Mouse (Mus musculus): ENCODE measurements around the gene Pate4. TPM values are rescaled to one million over a fixed set of nuclear protein-coding genes. Genes with fewer than 3 reads are reported as not detected.
"Not testable (repeated sequence)": the region's sequence is repeated elsewhere in the genome, so short reads cannot be mapped to it uniquely, and the experiment has no call there.

Pate4 gene
- not detected in 2 replicates for polyA plus RNA-seq (2015; fragmentation: Nextera tagmentation; extraction: Ambion mirVana)

DNA sequence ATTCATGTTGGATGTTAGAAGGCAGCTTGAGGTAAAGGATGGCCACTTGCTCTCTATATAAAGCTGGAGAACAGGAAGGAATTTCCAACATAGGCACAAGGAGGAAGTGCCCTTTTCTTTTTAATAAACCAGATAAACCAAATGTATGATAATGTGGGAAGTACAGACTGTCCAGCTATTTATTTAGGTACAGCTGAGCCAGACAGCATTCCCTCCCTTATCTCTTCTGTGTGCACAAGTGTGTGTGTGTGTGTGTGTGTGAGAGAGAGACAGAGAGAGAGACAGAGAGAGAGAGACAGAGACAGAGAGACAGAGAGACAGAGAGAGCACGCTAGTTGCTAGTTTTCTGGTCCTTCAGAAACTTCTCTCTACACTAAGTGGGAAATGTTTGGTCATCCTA, at the start of gene Pate4:
TSS of gene Pate4 (minus strand) at position 101 of the 400 bp plus-strand sequence.
- no peak within 1 kb of the TSS for H3K4me2 ChIP-seq
- H3K9me3 ChIP-seq, result no peaks in the 10 kb centered on the region
- H3K9ac ChIP-seq, result no peak within 1 kb of the TSS
- no peak within 1 kb of the TSS for H3K4me3 ChIP-seq
- H3K36me3 ChIP-seq, result no peaks in the 10 kb centered on the region
- H3K4me1 ChIP-seq (replicated peaks), result no peaks in the 10 kb centered on the region
- no peaks in the 10 kb centered on the region for H3K27me3 ChIP-seq
- H3K27ac ChIP-seq, result no peak within 1 kb of the TSS
- no peak for ATAC-seq (ENCODE audit: low FRiP score)
- WGBS, result 83% methylated on average over 1 of the region's 1 CpGs

DNA sequence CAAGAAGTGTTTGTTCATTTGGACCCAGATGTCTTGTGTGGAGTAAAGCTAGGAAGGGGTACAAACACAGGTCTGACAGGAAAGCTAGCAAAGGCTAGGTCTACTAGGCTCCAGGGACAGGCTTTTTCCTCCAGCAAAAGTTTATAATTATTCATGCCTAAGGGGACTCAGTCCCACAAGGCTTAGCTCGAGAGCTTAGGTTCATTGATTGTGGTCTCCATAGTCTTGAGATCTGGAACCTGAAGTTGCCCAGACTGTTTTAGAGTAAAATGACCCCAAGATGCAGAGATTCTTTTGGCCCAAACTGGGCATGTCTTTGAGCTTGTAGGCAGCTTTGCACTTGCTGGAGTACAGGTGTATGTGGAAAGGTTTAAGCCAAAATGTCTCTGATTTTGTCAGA, 36.4 kb upstream of the Pate4 start, which contains the start of gene Pate3:
TSS of gene Pate3 (minus strand) at position 101 of the 400 bp plus-strand sequence.
- ATAC-seq (ENCODE audit: low FRiP score), result no peak
- Histone ChIP-seq H3K27ac (no peak within 1 kb of the TSS), H3K36me3 (no peaks in the 10 kb centered on the region), H3K27me3 (no peaks in the 10 kb centered on the region), H3K9ac (no peak within 1 kb of the TSS), H3K4me2 (no peak within 1 kb of the TSS), H3K4me3 (no peak within 1 kb of the TSS), H3K9me3 (0 out of 2 replicates have a peak, but pooled peaks cover 8% of the 10 kb centered on the region), H3K4me1 (replicated peaks) (no peaks in the 10 kb centered on the region)
- 90% methylated on average over 1 of the region's 1 CpGs for WGBS

DNA sequence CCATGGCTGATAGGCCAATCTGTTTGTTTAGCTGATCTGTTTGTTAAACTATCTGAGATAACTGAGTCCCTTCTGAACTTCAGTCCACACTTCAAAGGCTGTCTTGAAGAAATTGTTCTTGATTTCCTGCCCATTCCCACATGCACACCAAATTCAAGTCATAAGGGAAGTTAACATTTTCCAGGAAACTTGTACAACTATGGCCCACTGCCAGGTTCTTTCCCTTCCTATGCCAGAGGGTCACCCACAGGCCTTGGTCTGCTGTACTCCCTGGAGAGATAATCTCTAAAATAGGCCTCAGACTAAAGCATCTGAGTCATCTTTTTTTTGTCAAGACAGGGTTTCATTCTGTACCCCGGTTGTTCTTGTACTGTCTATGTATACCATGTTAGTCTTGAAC, 21.2 kb upstream of the Pate4 start:
- no peak overlapping the region for H3K27ac ChIP-seq
- H3K9me3 ChIP-seq, result no peaks in the 10 kb centered on the region
- no peaks in the 10 kb centered on the region for H3K36me3 ChIP-seq
- no peak overlapping the region for H3K9ac ChIP-seq
- WGBS, result 94% methylated on average over 1 of the region's 1 CpGs
- H3K4me2 ChIP-seq, result no peak overlapping the region
- no peak for ATAC-seq (ENCODE audit: low FRiP score)
- H3K4me3 ChIP-seq, result no peak overlapping the region
- no peaks in the 10 kb centered on the region for H3K27me3 ChIP-seq
- H3K4me1 ChIP-seq (replicated peaks), result no peaks in the 10 kb centered on the region

DNA sequence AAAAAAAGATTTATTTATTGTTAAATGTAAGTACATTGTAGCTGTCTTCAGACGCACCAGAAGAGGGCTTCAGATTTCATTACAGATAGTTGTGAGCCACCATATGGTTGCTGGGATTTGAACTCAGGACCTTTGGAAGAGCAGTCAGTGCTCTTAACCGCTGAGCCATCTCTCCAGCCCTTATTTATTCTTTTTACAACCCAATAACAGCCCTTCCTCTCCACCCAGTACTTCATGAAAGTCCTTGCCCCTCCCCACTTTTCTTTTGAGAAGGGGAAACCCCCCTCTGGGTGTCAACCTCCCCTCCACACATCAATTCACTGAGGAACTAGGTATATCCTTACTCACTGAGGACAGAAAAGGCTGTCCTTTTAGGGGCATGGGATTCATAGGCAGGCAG, 5.0 kb upstream of the Pate4 start:
- H3K4me3 ChIP-seq; H3K9me3 ChIP-seq; H3K4me1 ChIP-seq (replicated peaks); H3K36me3 ChIP-seq; H3K9ac ChIP-seq; H3K27ac ChIP-seq; H3K4me2 ChIP-seq; ATAC-seq (ENCODE audit: low FRiP score); H3K27me3 ChIP-seq: not testable (repeated sequence)
- WGBS, result 77% methylated on average over 2 of the region's 2 CpGs

DNA sequence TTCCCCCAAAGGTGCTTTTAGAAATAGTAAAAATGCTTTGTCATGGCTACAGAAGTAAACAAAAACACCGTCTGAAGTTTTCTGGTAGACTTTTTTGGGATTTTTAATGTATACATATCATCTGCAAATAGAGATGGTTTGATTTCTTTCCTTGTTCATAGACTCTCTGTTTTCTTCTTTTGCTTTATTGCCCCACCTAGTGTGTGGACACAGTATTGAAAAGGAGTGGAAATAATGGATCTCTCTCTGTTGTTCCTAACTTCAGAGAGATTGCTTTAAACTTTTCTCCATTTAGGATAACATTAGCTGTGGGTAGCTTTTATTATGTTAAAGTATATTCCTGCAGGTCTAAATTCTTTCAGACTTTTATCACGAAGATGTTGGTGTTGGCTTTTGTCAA, 2.3 kb upstream of the Pate4 start:
- WGBS, result 31% methylated on average over 2 of the region's 2 CpGs
- Histone ChIP-seq H3K4me3 (no peak overlapping the region), H3K4me1 (replicated peaks) (no peaks in the 10 kb centered on the region), H3K9ac (no peak overlapping the region), H3K4me2 (no peak overlapping the region), H3K27me3 (no peaks in the 10 kb centered on the region), H3K9me3 (no peaks in the 10 kb centered on the region), H3K27ac (no peak overlapping the region), H3K36me3 (no peaks in the 10 kb centered on the region)
- ATAC-seq (ENCODE audit: low FRiP score), result no peak

DNA sequence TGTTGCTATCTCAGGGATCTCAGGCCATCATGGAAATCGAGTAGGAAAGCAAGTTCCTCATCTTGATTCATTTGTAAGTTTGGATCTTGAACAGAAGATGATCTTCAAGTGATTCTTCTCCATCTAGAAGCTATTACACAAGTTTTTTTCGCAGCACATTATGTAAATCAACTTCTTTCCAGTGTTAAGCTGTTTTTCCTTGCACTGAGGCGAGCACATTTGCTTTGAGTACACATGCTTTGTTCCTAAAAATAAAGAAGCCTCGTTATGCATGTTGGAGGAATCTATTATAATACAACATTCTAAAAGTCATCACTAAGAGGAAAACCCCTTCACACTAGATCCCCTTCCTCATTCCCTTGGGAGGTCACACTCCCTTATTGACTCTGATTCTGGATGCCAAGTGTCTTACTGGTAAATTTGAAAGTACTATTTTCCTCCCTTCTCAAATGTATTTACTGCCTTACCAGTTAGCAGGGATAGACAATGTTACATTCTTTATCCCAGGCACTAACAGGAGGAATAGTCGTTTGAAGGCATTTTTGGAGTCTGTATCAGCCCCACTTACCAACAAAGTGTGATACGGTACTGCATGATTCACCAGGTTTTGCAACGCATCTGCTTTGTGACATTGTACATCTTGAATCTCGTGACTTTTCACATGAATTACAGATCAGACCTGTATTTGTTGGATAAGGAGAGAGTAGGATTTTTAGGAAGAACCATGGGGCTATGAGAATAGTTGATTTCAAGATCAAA, 3.9 kb downstream of the Pate4 start:
- Histone ChIP-seq H3K4me1 (replicated peaks) (no peaks in the 10 kb centered on the region), H3K4me3 (no peak overlapping the region), H3K27ac (no peak overlapping the region), H3K36me3 (no peaks in the 10 kb centered on the region), H3K9me3 (no peaks in the 10 kb centered on the region), H3K9ac (no peak overlapping the region), H3K4me2 (no peak overlapping the region), H3K27me3 (no peaks in the 10 kb centered on the region)
- WGBS, result 72% methylated on average over 8 of the region's 8 CpGs
- ATAC-seq (ENCODE audit: low FRiP score), result no peak

DNA sequence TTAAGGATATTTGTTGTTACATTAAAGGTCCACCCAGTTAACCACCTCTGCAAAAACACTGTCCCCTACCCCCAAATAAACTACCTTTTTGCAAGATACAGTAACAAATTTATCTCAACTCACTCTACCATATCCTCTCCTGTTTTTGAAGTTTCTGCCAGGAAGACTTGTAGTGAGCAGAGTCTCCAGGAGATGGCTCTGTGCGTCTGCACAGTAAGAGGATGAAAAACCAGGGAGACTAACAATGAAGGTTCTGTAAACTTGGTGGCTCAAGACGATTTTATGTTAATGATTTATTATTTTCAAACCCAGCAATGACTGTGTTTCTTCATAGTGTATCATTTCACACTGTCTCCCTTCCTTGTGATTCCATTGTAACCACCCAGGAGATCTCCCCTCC, 18.8 kb downstream of the Pate4 start:
- Histone ChIP-seq H3K27ac (no peak overlapping the region), H3K4me1 (replicated peaks) (no peaks in the 10 kb centered on the region), H3K4me3 (no peak overlapping the region), H3K36me3 (no peaks in the 10 kb centered on the region), H3K9ac (no peak overlapping the region), H3K4me2 (no peak overlapping the region), H3K9me3 (no peaks in the 10 kb centered on the region), H3K27me3 (no peaks in the 10 kb centered on the region)
- ATAC-seq (ENCODE audit: low FRiP score), result no peak
- WGBS, result 16% methylated on average over 2 of the region's 2 CpGs

DNA sequence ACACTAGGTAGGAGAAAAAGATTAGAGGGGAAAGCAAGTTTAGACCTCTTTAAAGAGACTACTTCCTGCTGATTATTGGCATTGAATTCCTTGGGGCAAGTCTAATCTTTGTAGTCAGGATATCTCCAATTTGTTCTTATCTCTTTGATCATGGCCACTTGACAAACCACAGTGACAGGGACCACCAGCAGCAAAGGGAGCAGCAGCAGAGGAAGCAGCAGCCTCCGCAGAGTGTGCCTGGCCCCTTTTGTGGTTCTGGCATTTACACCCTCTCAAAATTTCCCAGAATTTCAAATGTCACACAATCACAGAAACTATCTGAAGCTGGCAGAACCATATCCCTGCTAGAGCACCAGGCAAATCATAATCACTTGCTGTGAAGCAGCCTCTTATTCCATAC, 24.1 kb downstream of the Pate4 start:
- 79% methylated on average over 1 of the region's 1 CpGs for WGBS
- Histone ChIP-seq H3K9me3 (no peaks in the 10 kb centered on the region), H3K4me3 (no peak overlapping the region), H3K4me1 (replicated peaks) (no peaks in the 10 kb centered on the region), H3K27ac (no peak overlapping the region), H3K27me3 (no peaks in the 10 kb centered on the region), H3K9ac (no peak overlapping the region), H3K36me3 (no peaks in the 10 kb centered on the region), H3K4me2 (no peak overlapping the region)
- ATAC-seq (ENCODE audit: low FRiP score), result no peak

DNA sequence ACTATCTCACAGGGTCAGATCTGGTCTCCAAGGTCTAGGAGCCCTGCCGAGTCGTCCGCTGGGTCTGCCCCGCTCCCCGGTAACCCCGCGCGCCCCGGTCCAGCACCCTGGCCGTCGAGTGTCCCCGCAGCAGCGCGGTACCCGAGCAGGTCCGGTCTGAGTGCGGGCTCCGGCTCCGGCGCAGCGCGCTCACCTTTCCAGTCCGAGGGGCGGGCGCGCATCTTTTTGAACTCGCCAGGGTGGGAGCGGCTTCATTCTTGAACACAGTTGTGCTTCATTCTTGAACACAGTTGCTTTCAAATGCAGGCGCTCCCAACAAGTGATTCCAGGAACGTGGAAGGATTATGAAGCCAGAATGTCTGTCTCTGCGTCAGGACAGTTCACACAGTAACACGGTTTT, 37.3 kb downstream of the Pate4 start:
- Histone ChIP-seq H3K4me3 (peak overlapping the region; percentile 39), H3K27ac (no peak overlapping the region)

DNA sequence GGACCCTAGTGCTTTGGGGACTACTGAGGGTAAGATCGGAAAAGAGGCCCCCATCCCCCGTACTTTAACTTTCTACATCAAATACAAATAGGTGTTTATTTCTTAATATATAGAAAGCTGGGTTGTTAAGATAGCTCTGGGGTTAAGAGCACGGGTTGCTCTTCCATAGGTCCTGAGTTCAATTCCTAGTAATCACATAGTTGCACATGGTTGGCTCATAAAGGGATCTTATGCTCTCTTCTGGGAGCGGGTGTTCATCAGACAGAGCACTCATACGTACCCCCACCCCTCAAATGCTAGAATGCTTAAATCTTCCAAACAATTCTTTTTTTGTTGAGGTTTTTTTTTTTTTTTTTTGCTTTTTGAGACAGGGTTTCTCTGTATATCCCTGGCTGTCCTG, 41.1 kb downstream of the Pate4 start:
- H3K9ac ChIP-seq, result peak overlapping the region; percentile 87
- peaks cover 21% of the 10 kb centered on the region for H3K4me1 ChIP-seq (replicated peaks)
- peak overlapping the region; percentile 77 for H3K4me3 ChIP-seq
- peaks cover 13% of the 10 kb centered on the region for H3K36me3 ChIP-seq
- H3K27me3 ChIP-seq, result peaks cover 21% of the 10 kb centered on the region
- H3K4me2 ChIP-seq, result peak overlapping the region; percentile 54
- ATAC-seq (ENCODE audit: low FRiP score), result peak; percentile 18
- H3K9me3 ChIP-seq, result no peaks in the 10 kb centered on the region
- WGBS, result 8% methylated on average over 5 of the region's 5 CpGs
- H3K27ac ChIP-seq, result peak overlapping the region; percentile 94; the same call in 1 of the 2 replicates

More for the DNA sequence above, 37.3 kb downstream of the Pate4 start:
- Histone ChIP-seq H3K9ac (peak overlapping the region; percentile 60; the same call in 1 of the 2 replicates), H3K4me2 (peak overlapping the region; percentile 57), H3K36me3 (no peaks in the 10 kb centered on the region), H3K4me1 (replicated peaks) (peaks cover 10% of the 10 kb centered on the region), H3K9me3 (no peaks in the 10 kb centered on the region), H3K27me3 (peaks cover 21% of the 10 kb centered on the region)
- ATAC-seq (ENCODE audit: low FRiP score), result no peak
- WGBS, result 4% methylated on average over 32 of the region's 32 CpGs

DNA sequence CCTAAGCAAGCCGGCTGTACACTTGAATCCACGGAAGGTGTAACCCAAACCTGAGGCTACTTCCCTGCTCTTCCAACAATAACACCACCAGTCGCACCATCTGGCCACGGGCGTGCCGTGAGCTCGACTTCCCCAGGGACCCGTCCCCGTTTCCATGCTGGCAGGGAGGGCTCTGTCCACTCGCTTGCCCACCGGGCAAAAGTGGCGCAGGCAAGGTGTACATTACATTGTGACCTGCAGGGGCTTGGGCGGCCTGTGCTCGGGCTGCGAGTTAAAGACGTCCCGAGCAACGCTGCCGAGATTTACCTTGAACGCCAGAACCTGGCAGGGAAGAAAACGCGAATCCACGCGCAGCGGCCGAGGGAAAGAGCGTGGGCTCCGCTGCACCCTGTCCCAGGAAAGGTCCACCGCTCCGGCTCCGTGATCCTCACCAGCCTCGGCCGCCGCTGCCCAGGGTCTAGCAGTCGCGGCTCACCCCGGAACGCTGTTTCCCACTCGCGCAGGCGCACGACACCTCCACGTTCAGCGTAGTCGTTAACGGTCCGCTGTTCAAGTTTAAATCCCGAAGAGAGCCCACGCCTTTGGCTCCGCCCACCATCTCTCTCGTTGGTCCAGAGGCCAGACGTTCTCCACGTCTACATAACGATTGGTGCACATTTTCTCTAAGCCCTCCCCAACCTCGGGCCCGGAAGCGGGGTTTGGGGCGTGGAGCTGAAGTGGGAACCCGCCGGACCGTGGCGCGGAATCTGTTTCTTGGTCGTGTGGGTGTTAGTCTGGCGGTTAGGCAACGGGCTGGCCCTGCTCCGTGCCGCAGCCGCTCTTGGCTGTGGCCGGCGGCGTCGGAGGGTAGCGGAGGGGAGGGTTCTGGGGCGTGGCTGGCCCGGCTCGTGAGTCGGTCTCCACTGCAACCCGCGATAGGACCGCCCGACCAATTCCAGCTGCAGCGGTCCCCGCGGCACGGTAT, 41.9 kb downstream of the Pate4 start, which contains the start of the genes Pate2 and Hyls1:
TSS of gene Pate2 (plus strand) at position 714 of the 964 bp plus-strand sequence.
TSS of gene Hyls1 (minus strand) at position 828 of the 964 bp plus-strand sequence.
- Histone ChIP-seq H3K4me1 (replicated peaks) (peaks cover 21% of the 10 kb centered on the region), H3K36me3 (peaks cover 21% of the 10 kb centered on the region), H3K9ac (peak within 1 kb of the TSS; percentile 87), H3K27ac (peak within 1 kb of the TSS; percentile 94), H3K9me3 (no peaks in the 10 kb centered on the region), H3K27me3 (peaks cover 18% of the 10 kb centered on the region), H3K4me2 (peak within 1 kb of the TSS; percentile 75), H3K4me3 (peak within 1 kb of the TSS; percentile 77)
- peak; percentile 99 for ATAC-seq (ENCODE audit: low FRiP score)
- under 1% methylated on average over 86 of the region's 86 CpGs for WGBS

DNA sequence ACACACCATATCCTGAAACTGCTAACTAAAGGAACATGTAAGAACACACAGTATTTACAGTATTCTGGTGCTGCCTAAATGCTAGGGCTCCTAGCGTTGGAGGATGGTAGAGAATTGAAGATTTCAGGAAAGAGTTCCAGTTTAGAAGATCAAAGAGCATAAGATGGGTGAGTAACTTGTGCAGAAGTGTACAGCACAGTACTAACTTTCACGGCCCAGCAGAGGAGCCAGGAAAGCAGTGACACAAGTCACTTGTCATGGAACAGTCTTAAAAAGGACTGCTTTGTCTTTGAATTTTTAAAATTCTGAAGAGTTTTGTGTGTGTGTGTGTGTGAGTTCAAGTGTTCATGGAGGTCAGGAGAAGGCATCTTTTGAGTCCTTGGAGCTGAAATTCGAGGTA, 43.7 kb downstream of the Pate4 start:
- Histone ChIP-seq H3K27me3 (peaks cover 5% of the 10 kb centered on the region; the same call in 1 of the 2 replicates), H3K4me3 (no peak overlapping the region), H3K36me3 (peaks cover 25% of the 10 kb centered on the region), H3K9ac (no peak overlapping the region), H3K4me1 (replicated peaks) (peaks cover 16% of the 10 kb centered on the region), H3K4me2 (no peak overlapping the region), H3K9me3 (no peaks in the 10 kb centered on the region), H3K27ac (no peak overlapping the region)
- ATAC-seq (ENCODE audit: low FRiP score), result no peak
- 83% methylated on average over 3 of the region's 3 CpGs for WGBS

Measured in hindbrain, embryonic 13.5 days (tissue).